Mouse (Mus musculus) heart, embryonic 16.5 days (tissue): ENCODE results near the gene Bahd1. TPM values are rescaled to one million over a fixed set of nuclear protein-coding genes. Genes with fewer than 3 reads are reported as not detected.

Experiments
- ATAC-seq: fragments of 200-750 bp; cut with Nextera tagmentation; replicated peaks from 2 replicates; pipeline ENCODE4 v1.8.0; 2017; ENCODE audit warnings: moderate number of reproducible peaks; ENCODE audit not compliant: insufficient read depth, low FRiP score; ENCODE audit errors: extremely low read depth
- H3K27ac ChIP-seq: fragments of 300-500 bp; sonication (generic); 2 replicates; pipeline ENCODE4 v1.5.1; 2014; ENCODE audit warnings: mild to moderate bottlenecking, low read length, control low read depth, moderate library complexity
- H3K27me3 ChIP-seq: fragments of 300-500 bp; sonication (generic); 2 replicates; pipeline ENCODE4 v1.6.1; 2014; ENCODE audit warnings: low read length, mixed read lengths; ENCODE audit not compliant: control insufficient read depth, insufficient read depth
- H3K36me3 ChIP-seq: fragments of 300-500 bp; sonication (generic); 2 replicates; pipeline ENCODE4 v1.6.1; 2014; ENCODE audit not compliant: control insufficient read depth, insufficient read depth
- H3K4me1 ChIP-seq: fragments of 300-500 bp; sonication (generic); 2 replicates; pipeline ENCODE4 v1.6.1; 2014; ENCODE audit warnings: low read length, mixed read lengths; ENCODE audit not compliant: control insufficient read depth, insufficient read depth
- H3K4me2 ChIP-seq: fragments of 300-500 bp; sonication (generic); 2 replicates; pipeline ENCODE4 v1.6.1; 2014; ENCODE audit warnings: low read depth, mild to moderate bottlenecking, control low read depth, low read length
- H3K4me3 ChIP-seq: fragments of 300-500 bp; sonication (generic); 2 replicates; pipeline ENCODE4 v1.5.1; 2014; ENCODE audit warnings: mild to moderate bottlenecking, control low read depth, low read length
- H3K9ac ChIP-seq: fragments of 300-500 bp; sonication (generic); 2 replicates; pipeline ENCODE4 v1.6.1; 2014; ENCODE audit warnings: low read length, control low read depth
- H3K9me3 ChIP-seq: fragments of 300-500 bp; sonication (generic); replicated peaks from 2 replicates; pipeline ENCODE4 v1.6.1; 2016; ENCODE audit warnings: low read length; ENCODE audit not compliant: control insufficient read depth
- WGBS: fragments of 180-500 bp; shearing (Covaris S2); extraction: QIAGEN DNeasy Blood & Tissue Kit; methylation state at CpG from one replicate; pipeline ENCODE4 v1.1.7; 2014; 5-methylcytosine and 5-hydroxymethylcytosine counted together
- polyA plus RNA-seq: library from polyadenylated mRNA; unstranded; fragments of >200 nt; fragmentation: Nextera tagmentation; extraction: Ambion mirVana; gene quantifications from 2 replicates; pipeline ENCODE4 v1.2.1, GENCODE M21; 2015

Bahd1 gene
- polyA plus RNA-seq, 1 experiment from 2014 or later = 4.1 TPM

GRCm38 (mm10) chr2:118875316-118875715 lies 24.9 kb upstream of the Bahd1 start:
- H3K36me3 ChIP-seq = peaks cover 14% of the 10 kb centered on the region
- no peak overlapping the region for H3K4me3 ChIP-seq
- H3K9ac ChIP-seq = no peak overlapping the region
- H3K4me1 ChIP-seq = peaks cover 10% of the 10 kb centered on the region
- no peak overlapping the region for H3K27ac ChIP-seq
- no peaks in the 10 kb centered on the region for H3K27me3 ChIP-seq
- 92% methylated on average over 8 of the region's 8 CpGs for WGBS
- no peak overlapping the region for H3K4me2 ChIP-seq
- H3K9me3 ChIP-seq = no peaks in the 10 kb centered on the region
- no peak for ATAC-seq

- H3K4me2 ChIP-seq = no peak overlapping the region
- peaks cover 10% of the 10 kb centered on the region for H3K4me1 ChIP-seq
- no peak overlapping the region for H3K27ac ChIP-seq
- H3K9me3 ChIP-seq = no peaks in the 10 kb centered on the region
- ATAC-seq = no peak
- H3K4me3 ChIP-seq = no peak overlapping the region
- WGBS = 92% methylated on average over 9 of the region's 9 CpGs
- H3K36me3 ChIP-seq = peaks cover 14% of the 10 kb centered on the region
- no peak overlapping the region for H3K9ac ChIP-seq
- no peaks in the 10 kb centered on the region for H3K27me3 ChIP-seq
These were observed 23.7 kb upstream of the Bahd1 start for GRCm38 (mm10) chr2:118876453-118876852.

GRCm38 (mm10) chr2:118881019-118881418 lies 19.2 kb upstream of the Bahd1 start:
- H3K4me3 ChIP-seq = no peak overlapping the region
- peaks cover 6% of the 10 kb centered on the region; the same call in 1 of the 2 replicates for H3K27me3 ChIP-seq
- H3K4me1 ChIP-seq = peaks cover 17% of the 10 kb centered on the region
- H3K9me3 ChIP-seq = no peaks in the 10 kb centered on the region
- no peak overlapping the region for H3K4me2 ChIP-seq
- no peak for ATAC-seq
- 63% methylated on average over 4 of the region's 4 CpGs for WGBS
- peak overlapping the region; percentile 25; the same call in 1 of the 2 replicates for H3K27ac ChIP-seq
- peaks cover 14% of the 10 kb centered on the region for H3K36me3 ChIP-seq
- H3K9ac ChIP-seq = no peak overlapping the region

GRCm38 (mm10) chr2:118881956-118882355 lies 18.2 kb upstream of the Bahd1 start:
- Histone ChIP-seq H3K27me3 (peaks cover 6% of the 10 kb centered on the region; the same call in 1 of the 2 replicates), H3K4me1 (peaks cover 17% of the 10 kb centered on the region), H3K27ac (no peak overlapping the region), H3K9me3 (no peaks in the 10 kb centered on the region), H3K4me2 (no peak overlapping the region), H3K36me3 (peaks cover 10% of the 10 kb centered on the region), H3K4me3 (no peak overlapping the region), H3K9ac (no peak overlapping the region)
- WGBS = 69% methylated on average over 5 of the region's 5 CpGs
- no peak for ATAC-seq

- peak overlapping the region; percentile 85 for H3K4me2 ChIP-seq
- no peak overlapping the region for H3K27ac ChIP-seq
- H3K4me3 ChIP-seq = peak overlapping the region; percentile 46
- peaks cover under 1% of the 10 kb centered on the region for H3K36me3 ChIP-seq
- H3K9me3 ChIP-seq = no peaks in the 10 kb centered on the region
- peak overlapping the region; percentile 69 for H3K9ac ChIP-seq
- H3K27me3 ChIP-seq = peaks cover 6% of the 10 kb centered on the region; the same call in 1 of the 2 replicates
- ATAC-seq = peak; percentile 72
- H3K4me1 ChIP-seq = peaks cover 18% of the 10 kb centered on the region
- 3% methylated on average over 32 of the region's 32 CpGs for WGBS
These were observed 17.1 kb upstream of the Bahd1 start for GRCm38 (mm10) chr2:118882840-118883679.

GRCm38 (mm10) chr2:118887440-118887839 lies 12.7 kb upstream of the Bahd1 start:
- peaks cover 10% of the 10 kb centered on the region for H3K4me1 ChIP-seq
- peak overlapping the region; percentile 50 for H3K4me2 ChIP-seq
- H3K27ac ChIP-seq = no peak overlapping the region
- no peak for ATAC-seq
- no peaks in the 10 kb centered on the region for H3K36me3 ChIP-seq
- H3K27me3 ChIP-seq = peaks cover 9% of the 10 kb centered on the region; the same call in 1 of the 2 replicates
- H3K4me3 ChIP-seq = 0 out of 2 replicates have a peak overlapping the region, but pooled peaks have one; percentile 13
- 55% methylated on average over 13 of the region's 13 CpGs for WGBS
- H3K9me3 ChIP-seq = no peaks in the 10 kb centered on the region
- no peak overlapping the region for H3K9ac ChIP-seq

GRCm38 (mm10) chr2:118887845-118888548 lies 12.2 kb upstream of the Bahd1 start:
- Histone ChIP-seq H3K36me3 (no peaks in the 10 kb centered on the region), H3K4me3 (0 out of 2 replicates have a peak overlapping the region, but pooled peaks have one; percentile 13), H3K4me2 (peak overlapping the region; percentile 50), H3K4me1 (peaks cover 7% of the 10 kb centered on the region), H3K9me3 (no peaks in the 10 kb centered on the region), H3K27ac (no peak overlapping the region), H3K9ac (no peak overlapping the region), H3K27me3 (peaks cover 11% of the 10 kb centered on the region)
- peak; percentile 42 for ATAC-seq
- WGBS = 15% methylated on average over 14 of the region's 14 CpGs

GRCm38 (mm10) chr2:118891173-118891572 lies 9.0 kb upstream of the Bahd1 start:
- Histone ChIP-seq H3K4me2 (no peak overlapping the region), H3K27ac (no peak overlapping the region), H3K9me3 (no peaks in the 10 kb centered on the region), H3K27me3 (peaks cover 26% of the 10 kb centered on the region), H3K36me3 (no peaks in the 10 kb centered on the region), H3K4me1 (peaks cover 5% of the 10 kb centered on the region), H3K9ac (no peak overlapping the region), H3K4me3 (no peak overlapping the region)
- no peak for ATAC-seq
- WGBS = 80% methylated on average over 4 of the region's 4 CpGs
